20 mouse cellular contexts compared by ENCODE assay signal in the genomic region with DNA sequence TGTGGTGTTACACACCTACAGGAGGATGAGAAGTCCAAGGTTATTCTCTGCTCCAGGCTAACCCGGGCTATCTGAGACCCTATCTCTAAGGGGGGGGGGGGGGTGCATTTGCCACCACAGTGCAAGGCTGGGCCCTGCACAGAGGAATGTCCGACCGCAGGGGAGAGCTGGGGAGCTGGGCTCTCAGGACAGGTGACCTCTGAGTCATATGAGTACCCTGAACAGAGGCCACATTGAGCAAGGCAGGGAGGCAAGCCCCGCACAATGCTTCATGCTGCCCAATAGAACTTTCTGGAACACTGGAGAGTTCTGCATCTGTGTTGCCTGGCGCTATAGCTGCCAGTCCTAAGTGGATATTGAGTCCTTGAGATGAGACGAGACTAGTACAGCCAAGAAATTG. TPM values are rescaled to one million over a fixed set of nuclear protein-coding genes. Genes with fewer than 3 reads are reported as not detected.
A peak's percentile ranks its signal among the peaks of the same experiment; 100 is the strongest.
DNase-seq lines count a peak whose midpoint lies in the region; ATAC-seq and TF ChIP-seq lines count a peak whose summit lies in the region.
"Had no signal": no experiment of that assay in that cellular context is flagged by ENCODE, and none has a peak within 500 bp of the region (broad histone marks: within the 10 kb centered on the region; RNA-seq: fewer than 3 reads in every experiment).

No protein-coding gene starts in this region.

- H3K4me1 ChIP-seq in hindbrain, postnatal 0 days (ENCODE audit: insufficient read depth, low read length), result peaks cover 30% of the 10 kb centered on the region
- peaks cover 21% of the 10 kb centered on the region for H3K4me1 ChIP-seq in hindbrain, embryonic 14.5 days (replicated peaks; ENCODE audit: control insufficient read depth, insufficient read depth, low read length)
- 0 out of 2 replicates have a peak, but pooled peaks cover 3% of the 10 kb centered on the region for H3K4me1 ChIP-seq in midbrain, postnatal 0 days (ENCODE audit: insufficient read depth, low read length)
- H3K4me1 ChIP-seq in midbrain, embryonic 10.5 days, result peaks cover 24% of the 10 kb centered on the region

- peak; percentile 13; the same call in 1 of the 2 replicates for ATAC-seq in hindbrain, postnatal 0 days
- ATAC-seq in hindbrain, embryonic 14.5 days (ENCODE audit: low FRiP score), result no peak
- ATAC-seq in midbrain, postnatal 0 days (ENCODE audit: low FRiP score), result no peak; the same call in 1 of the 2 replicates
- ATAC-seq: CD4-positive, CD25-positive, alpha-beta regulatory T cell, adult 4 months; forebrain, embryonic 13.5 days; forebrain, postnatal 0 days had no signal

- 70% methylated on average over 6 of the region's 6 CpGs for WGBS in hindbrain, postnatal 0 days
- 77% methylated on average over 6 of the region's 6 CpGs for whole genome bisulfite sequencing in hindbrain, embryonic 14.5 days
- WGBS in midbrain, postnatal 0 days, result 86% methylated on average over 6 of the region's 6 CpGs
- 83% methylated on average over 6 of the region's 6 CpGs for WGBS in midbrain, embryonic 10.5 days

- no peak for TF ChIP-seq CTCF in hindbrain, postnatal 0 days (IDR thresholded peaks at IDR 0.05; ENCODE audit: low read depth)
- no peak for TF ChIP-seq CTCF in midbrain, postnatal 0 days (IDR thresholded peaks at IDR 0.05)

- H3K9me3 ChIP-seq in hindbrain, postnatal 0 days (ENCODE audit: low read length), result no peaks in the 10 kb centered on the region
- H3K9me3 ChIP-seq in hindbrain, embryonic 14.5 days (ENCODE audit: control insufficient read depth, low read length), result no peaks in the 10 kb centered on the region
- no peaks in the 10 kb centered on the region for H3K9me3 ChIP-seq in midbrain, postnatal 0 days (ENCODE audit: low read length)
- H3K9me3 ChIP-seq in midbrain, embryonic 10.5 days (replicated peaks), result no peaks in the 10 kb centered on the region
- H3K9me3 ChIP-seq: embryonic facial prominence, embryonic 10.5 days; forebrain, embryonic 13.5 days; heart, embryonic 15.5 days had no signal

- H3K4me3 ChIP-seq in hindbrain, postnatal 0 days (ENCODE audit: low read length), result no peak overlapping the region
- no peak overlapping the region for H3K4me3 ChIP-seq in hindbrain, embryonic 14.5 days (replicated peaks; ENCODE audit: low read length)
- no peak overlapping the region for H3K4me3 ChIP-seq in midbrain, postnatal 0 days (ENCODE audit: low read depth, low read length)
- no peak overlapping the region for H3K4me3 ChIP-seq in midbrain, embryonic 10.5 days
- H3K4me3 ChIP-seq: embryonic facial prominence, embryonic 10.5 days; forebrain, embryonic 13.5 days; heart, adult 2 months; heart, embryonic 15.5 days had no signal

- peak; percentile 24 for DNase-seq in cerebellum, adult 11 months
- no peak for DNase-seq in cerebellum, adult 18-20 months
- peak; percentile 55 for DNase-seq in cerebellum, adult 9-11 months
- no peak for DNase-seq in cerebellum, postnatal 4 days (ENCODE audit: low spot score in 2 of 2)
- DNase-seq in hindbrain, postnatal 0 days (ENCODE audit: low spot score), result no peak
- DNase-seq in hindbrain, embryonic 14.5 days (ENCODE audit: low spot score), result no peak
- peak; percentile 52 for DNase-seq in midbrain, postnatal 0 days (ENCODE audit: low spot score)
- DNase-seq in midbrain, embryonic 10.5 days (ENCODE audit: low spot score), result no peak
- DNase-seq: adrenal gland, postnatal 10 days; B cell, adult 2 months; forebrain, postnatal 0 days; gastrocnemius, postnatal 14 days; heart, adult 2 months; heart, postnatal 14 days; kidney, adult 11 months had no signal

- H3K4me2 ChIP-seq in hindbrain, postnatal 0 days (ENCODE audit: low read depth, low read length), result no peak overlapping the region
- no peak overlapping the region for H3K4me2 ChIP-seq in hindbrain, embryonic 14.5 days (replicated peaks)
- H3K4me2 ChIP-seq in midbrain, postnatal 0 days (ENCODE audit: low read depth, low read length, poor library complexity, severe bottlenecking), result no peak overlapping the region
- H3K4me2 ChIP-seq: forebrain, embryonic 13.5 days; heart, embryonic 11.5 days; heart, embryonic 15.5 days had no signal

- no peaks in the 10 kb centered on the region for H3K27me3 ChIP-seq in hindbrain, postnatal 0 days (ENCODE audit: insufficient read depth, low read length)
- no peaks in the 10 kb centered on the region for H3K27me3 ChIP-seq in hindbrain, embryonic 14.5 days (ENCODE audit: control insufficient read depth, insufficient read depth, low read length)
- H3K27me3 ChIP-seq in midbrain, postnatal 0 days (ENCODE audit: insufficient read depth, low read length), result no peaks in the 10 kb centered on the region
- no peaks in the 10 kb centered on the region for H3K27me3 ChIP-seq in midbrain, embryonic 10.5 days (ENCODE audit: low read depth, poor library complexity, severe bottlenecking)
- H3K27me3 ChIP-seq: forebrain, embryonic 13.5 days; heart, embryonic 15.5 days had no signal

- no peak overlapping the region for H3K9ac ChIP-seq in hindbrain, postnatal 0 days (replicated peaks; ENCODE audit: low read length)
- no peak overlapping the region for H3K9ac ChIP-seq in hindbrain, embryonic 14.5 days
- H3K9ac ChIP-seq in midbrain, postnatal 0 days (replicated peaks; ENCODE audit: low read length, poor library complexity, severe bottlenecking), result no peak overlapping the region
- H3K9ac ChIP-seq: forebrain, embryonic 13.5 days; forebrain, postnatal 0 days; heart, embryonic 15.5 days had no signal

- H3K27ac ChIP-seq in hindbrain, postnatal 0 days, result no peak overlapping the region
- no peak overlapping the region for H3K27ac ChIP-seq in hindbrain, embryonic 14.5 days
- H3K27ac ChIP-seq in midbrain, postnatal 0 days (ENCODE audit: low read depth, low read length), result no peak overlapping the region
- no peak overlapping the region for H3K27ac ChIP-seq in midbrain, embryonic 10.5 days (replicated peaks)
- H3K27ac ChIP-seq: forebrain, embryonic 13.5 days; heart, adult 2 months; heart, embryonic 15.5 days had no signal

- H3K36me3 ChIP-seq in hindbrain, postnatal 0 days (ENCODE audit: insufficient read depth, low read length), result no peaks in the 10 kb centered on the region
- 0 out of 2 replicates have a peak, but pooled peaks cover 3% of the 10 kb centered on the region for H3K36me3 ChIP-seq in hindbrain, embryonic 14.5 days (replicated peaks; ENCODE audit: control insufficient read depth, insufficient read depth)
- 0 out of 2 replicates have a peak, but pooled peaks cover 3% of the 10 kb centered on the region for H3K36me3 ChIP-seq in midbrain, postnatal 0 days (ENCODE audit: insufficient read depth, low read length)
- no peaks in the 10 kb centered on the region for H3K36me3 ChIP-seq in midbrain, embryonic 10.5 days
- H3K36me3 ChIP-seq: heart, embryonic 15.5 days had no signal

RNA-seq across cellular contexts. Expression of gene Trim62, which starts 8.8 kb away (rescaled TPM):
- 30.8 and 33.4 TPM in 2 replicates for total RNA-seq in hindbrain, postnatal 0 days (2014; rRNA removed)
- polyA plus RNA-seq in hindbrain, postnatal 0 days (2015; fragmentation: Nextera tagmentation; extraction: Ambion mirVana), result 23.4 and 27.9 TPM in 2 replicates
- polyA plus RNA-seq in hindbrain, embryonic 14.5 days (2014; fragmentation: Nextera tagmentation; extraction: Ambion mirVana), result 31.9 and 35.5 TPM in 2 replicates
- total RNA-seq in midbrain, postnatal 0 days (2014; rRNA removed), result 22.3 and 25.2 TPM in 2 replicates
- 25.9 and 26.8 TPM in 2 replicates for polyA plus RNA-seq in midbrain, postnatal 0 days (2015; fragmentation: Nextera tagmentation; extraction: Ambion mirVana)
- 7.6 and 10.0 TPM in 2 replicates for polyA plus RNA-seq in midbrain, embryonic 10.5 days (2016; fragmentation: Nextera tagmentation; extraction: Ambion mirVana)

Comparison
In these comparisons a context has a peak if more than half of its experiments do, and no peak if none do; other contexts are left out.
1. DNase-seq: peak in cerebellum, adult 11 months (single experiment), cerebellum, adult 9-11 months (single experiment) and midbrain, postnatal 0 days (single experiment); none in cerebellum, adult 18-20 months (0 of 2), cerebellum, postnatal 4 days (0 of 2), hindbrain, postnatal 0 days (single experiment), hindbrain, embryonic 14.5 days (single experiment) and midbrain, embryonic 10.5 days (single experiment).